Mouse (Mus musculus): ENCODE results near the gene Eif4h.

Gene Eif4h

GRCm38 (mm10) chr5:134606314-134606713 is 33.0 kb downstream of the Eif4h start:
- DNase-seq: no peak

DNA sequence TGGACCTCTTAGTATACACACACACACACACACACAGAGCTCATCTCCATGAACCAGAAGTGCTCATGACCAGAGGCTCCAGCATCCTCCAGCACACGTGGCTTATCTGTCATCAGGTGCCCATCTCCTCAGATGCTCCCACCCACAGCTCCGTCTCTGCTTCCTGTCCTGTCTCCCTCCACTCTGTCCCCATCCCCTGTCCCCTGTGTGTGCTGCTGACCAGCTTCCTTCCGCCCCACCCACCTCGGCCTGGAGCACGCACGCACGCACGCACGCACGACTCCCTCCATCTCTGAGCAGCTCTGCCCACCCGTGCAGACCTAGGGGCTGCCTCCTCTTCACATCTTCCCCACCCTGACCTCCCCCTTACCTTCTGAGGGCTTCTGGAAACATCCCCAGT is 34.9 kb downstream of the Eif4h start:
- no peak for DNase-seq

GRCm38 (mm10) chr5:134597711-134598110 is 41.6 kb downstream of the Eif4h start:
- no peak for DNase-seq

GRCm38 (mm10) chr5:134593093-134593492 is 46.2 kb downstream of the Eif4h start:
- no peak for DNase-seq

GRCm38 (mm10) chr5:134592026-134592581 is 47.2 kb downstream of the Eif4h start:
- no peak for DNase-seq

- DNase-seq: no peak
These were observed 49.4 kb downstream of the Eif4h start for GRCm38 (mm10) chr5:134589900-134590299.

GRCm38 (mm10) chr5:134584798-134585197 is 54.5 kb downstream of the Eif4h start:
- DNase-seq: no peak

GRCm38 (mm10) chr5:134583884-134584213 is 55.4 kb downstream of the Eif4h start:
- DNase-seq: no peak

DNA sequence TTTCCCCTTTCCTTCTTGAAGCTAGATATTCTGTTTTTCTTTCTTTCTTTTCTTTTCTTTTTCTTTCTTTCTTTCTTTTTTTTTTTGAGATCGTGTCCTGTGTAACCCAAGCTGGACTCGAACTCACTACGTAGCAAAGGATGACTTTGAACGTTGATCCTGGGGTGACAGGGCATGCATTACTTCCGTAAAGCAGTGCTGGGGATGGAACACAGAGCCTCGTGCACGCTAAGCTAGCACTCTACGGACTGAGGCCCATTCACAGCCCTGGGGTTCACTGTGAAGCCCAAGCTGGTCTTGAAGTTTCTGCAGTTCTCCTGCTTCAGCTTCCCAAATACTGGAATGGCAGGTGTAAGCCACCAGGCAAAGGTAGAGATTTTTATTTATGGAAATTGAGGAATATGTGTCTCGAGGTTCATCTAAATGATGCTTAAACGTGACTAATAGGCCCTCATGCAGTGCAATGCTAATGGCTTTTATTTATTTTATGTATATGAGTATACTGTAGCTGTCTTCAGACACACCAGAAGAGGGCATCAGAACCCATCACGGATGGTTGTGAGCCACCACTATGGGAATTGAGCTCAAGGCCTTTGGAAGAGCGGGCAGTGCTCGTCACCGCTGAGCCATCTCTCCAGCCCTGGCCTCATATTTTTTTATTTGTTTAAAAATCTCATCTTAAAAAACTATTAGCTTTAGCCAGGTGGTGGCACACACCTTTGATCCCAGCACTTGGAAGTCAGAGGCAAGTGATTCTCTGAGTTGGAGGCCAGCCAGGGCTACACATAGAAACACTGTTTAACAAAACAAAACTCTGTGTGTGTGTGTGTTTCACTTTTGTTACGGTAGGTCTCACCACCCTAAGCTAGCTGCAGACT is 56.0 kb downstream of the Eif4h start:
- peak in 1 of 2 experiments; percentile 19 for DNase-seq

DNA sequence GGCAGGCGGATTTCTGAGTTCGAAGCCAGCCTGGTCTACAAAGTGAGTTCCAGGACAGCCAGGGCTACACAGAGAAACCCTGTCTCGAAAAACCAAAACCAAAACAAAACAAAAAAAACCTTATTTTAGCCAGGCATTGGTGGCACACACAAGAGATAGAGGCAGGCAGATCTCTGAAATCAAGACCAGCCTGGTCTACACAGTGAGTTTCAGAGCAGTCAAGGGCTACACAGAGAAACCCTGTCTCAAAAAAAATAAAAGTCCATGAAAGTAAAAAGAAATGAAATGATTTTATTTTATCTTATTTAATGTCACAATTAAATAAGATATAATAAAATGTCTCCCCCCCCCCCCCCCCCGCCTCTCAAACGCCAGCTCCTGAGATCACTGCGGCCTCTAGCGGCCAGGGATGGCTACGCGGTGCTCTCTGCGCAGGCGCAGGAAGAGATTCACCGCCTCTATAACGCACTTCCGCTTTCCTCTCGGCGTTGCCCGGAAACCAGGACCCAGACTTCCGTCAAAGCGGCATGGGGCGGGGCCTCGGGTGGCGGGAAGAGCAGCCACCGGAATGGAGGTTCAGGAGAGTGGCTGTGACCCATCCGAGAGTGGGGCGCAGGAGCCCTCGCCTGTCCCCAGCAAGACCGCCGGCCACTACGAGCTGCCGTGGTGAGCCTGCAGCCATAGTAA is 56.9 kb downstream of the Eif4h start:
- peak; percentile 97 to 98 for DNase-seq

DNA sequence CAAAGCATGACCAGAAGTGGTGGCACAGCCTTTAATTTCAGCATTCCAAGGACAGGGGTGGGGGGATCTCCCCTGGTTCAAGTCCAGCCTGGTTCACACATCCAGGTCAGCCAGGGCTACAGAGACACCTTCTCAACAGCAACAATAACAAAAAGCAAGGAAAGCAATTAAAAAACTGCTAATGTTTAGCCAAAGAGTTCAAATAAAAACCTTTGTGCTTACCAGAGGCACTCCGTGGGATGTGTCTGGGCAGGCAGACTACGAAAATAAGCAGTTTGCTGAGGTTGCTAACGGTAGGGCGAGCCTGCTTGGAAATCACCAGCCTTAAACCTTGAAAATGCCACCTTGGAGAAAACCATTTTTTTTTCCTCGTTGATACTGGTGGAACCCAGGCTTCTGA is 58.1 kb downstream of the Eif4h start, which contains the start of gene Rfc2:
Gene Rfc2, plus strand, starts transcription at position 221 of the 400 bp plus-strand sequence.
- no peak for DNase-seq

GRCm38 (mm10) chr5:134579135-134579534 is 60.2 kb downstream of the Eif4h start:
- DNase-seq: no peak

DNA sequence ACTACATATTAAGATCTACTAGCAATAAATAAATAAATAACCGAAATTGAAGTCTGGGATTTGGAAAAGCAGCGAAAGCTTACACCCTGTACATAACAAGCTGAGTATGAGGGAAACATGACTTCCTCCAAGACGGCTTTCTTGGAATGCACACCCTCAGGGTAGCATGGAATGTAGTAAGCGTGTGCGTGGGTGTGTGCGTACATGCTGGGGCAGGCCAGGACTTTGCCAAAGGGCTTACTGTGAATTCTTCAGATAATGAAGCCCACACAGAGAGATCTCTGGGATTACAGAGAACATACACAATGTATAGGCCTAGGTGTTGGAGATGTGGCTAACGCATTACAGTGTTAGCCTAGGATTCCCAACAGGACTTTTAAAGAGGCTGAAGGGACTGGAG is 61.8 kb downstream of the Eif4h start:
- DNase-seq: no peak

DNA sequence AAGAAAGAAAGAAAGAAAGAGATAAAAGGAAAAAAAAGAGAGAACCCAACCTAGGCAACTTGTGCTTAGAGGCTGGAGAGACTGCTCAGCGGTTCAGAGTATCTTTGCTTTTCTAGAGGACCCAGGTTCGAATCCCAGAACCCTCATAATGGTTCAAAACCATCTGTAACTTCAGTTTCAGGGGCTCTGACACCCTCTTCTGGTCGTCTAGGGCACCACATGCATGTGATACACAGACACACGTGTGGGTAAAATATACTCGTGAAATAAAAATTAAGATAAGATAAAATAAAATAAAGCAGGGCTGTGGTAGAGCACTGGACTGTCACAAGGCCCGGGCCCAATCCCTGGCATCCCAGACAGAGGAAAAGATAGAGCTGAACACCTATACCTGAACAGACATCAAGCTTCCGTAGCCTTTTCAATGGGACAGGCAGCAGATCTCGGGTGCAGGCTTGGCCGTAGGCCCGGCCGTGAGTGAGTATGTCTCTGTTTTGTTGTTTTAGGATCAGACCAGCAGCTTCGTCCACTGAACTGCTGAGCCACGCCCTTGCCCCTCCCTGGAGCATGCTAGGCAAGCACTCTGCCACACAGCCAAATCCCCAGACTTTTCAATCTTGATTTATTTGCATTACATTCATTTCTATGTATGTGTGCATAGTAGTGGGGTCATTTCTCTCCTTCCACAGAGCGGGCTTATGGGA is 62.6 kb downstream of the Eif4h start:
- DNase-seq: no peak

DNA sequence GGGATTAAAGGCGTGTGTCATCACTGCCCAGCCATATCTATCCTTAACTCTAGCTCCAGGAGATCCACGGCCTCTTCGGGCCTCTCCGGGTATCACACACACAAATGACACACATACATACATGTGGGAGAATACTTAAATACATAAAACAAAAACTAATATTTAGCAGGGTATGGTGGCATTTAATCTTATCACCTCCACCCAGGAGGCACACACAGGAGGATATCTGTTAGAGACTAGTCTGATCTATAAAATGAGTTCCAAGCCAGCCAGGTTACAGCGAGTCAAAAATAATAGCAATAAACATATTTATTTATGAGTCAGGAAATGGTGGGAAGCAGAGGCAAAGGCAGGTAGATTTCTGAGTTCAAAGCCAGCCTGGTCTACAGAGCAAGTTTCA is 63.5 kb downstream of the Eif4h start:
- no peak for DNase-seq

DNA sequence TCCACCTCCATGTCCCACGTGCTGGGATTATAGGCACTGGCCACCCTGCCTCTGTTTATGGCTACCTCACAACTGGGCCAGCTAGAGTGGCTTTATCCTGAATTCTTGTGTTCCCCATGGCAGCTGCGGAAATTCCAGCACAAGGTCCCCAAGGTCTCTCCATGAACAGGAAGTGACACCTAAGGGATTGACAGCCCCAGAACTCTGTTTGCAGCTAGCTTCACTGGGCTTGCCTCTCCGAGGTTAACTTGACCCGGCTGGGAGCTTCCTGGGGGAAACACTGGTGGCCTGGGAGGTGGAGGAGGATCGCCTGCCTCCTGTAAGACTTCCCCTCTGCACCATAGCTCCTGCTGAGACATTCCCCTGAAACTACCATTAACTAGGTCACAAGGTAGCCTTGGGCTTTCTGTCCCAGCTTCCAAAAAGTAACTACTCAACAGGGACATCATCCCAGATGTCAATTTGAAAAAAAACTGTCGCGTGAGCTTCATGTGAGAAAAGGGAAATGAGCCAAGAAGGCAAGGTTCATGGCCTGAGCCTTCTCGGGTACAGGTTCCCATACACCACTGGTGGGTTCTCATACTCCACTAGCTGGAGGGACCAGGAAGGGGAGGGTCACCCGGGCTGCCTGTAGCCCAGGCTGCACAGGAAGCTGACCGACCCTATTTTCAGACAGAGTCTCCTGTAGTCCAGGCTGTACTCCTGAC is 66.6 kb downstream of the Eif4h start:
- DNase-seq: peak in 1 of 2 experiments; percentile 28

- DNase-seq: peak; percentile 37 to 61
These were observed 67.4 kb downstream of the Eif4h start for GRCm38 (mm10) chr5:134571730-134572507.
